Mouse (Mus musculus) embryonic stem cell, embryonic (primary cell): ENCODE data around the gene Snu13.

Experiments
- CTCF ChIA-PET, 4 experiments: fragments of 300-600 bp in 2 of 4; fragments of 350-600 bp in 2 of 4; sonication (Branson Sonifier 250); formaldehyde crosslinking; loops; one replicate each; lab custom pipeline; 2022; ENCODE audit warnings: inconsistent platforms in 2 of 4; lab: Charles Lee
- POLR2A ChIA-PET, 4 experiments: fragments of 300-600 bp in 2 of 4; fragments of 350-600 bp in 2 of 4; sonication (Branson Sonifier 250); formaldehyde crosslinking; loops; one replicate each; lab custom pipeline; 2022; ENCODE audit warnings: antibody characterized with exemption in 4 of 4, inconsistent platforms in 1 of 4; lab: Charles Lee

The Snu13 gene

GRCm38 (mm10) chr15:82047080-82047883, at the start of gene Snu13:
Gene Snu13 (minus strand): TSS chr15:82047598.
- CTCF ChIA-PET: no interaction called here
- POLR2A ChIA-PET: interaction anchor here in 2 of 4 experiments (0.5 to 5.1 kb wide), 29 partner anchors 8 to 753 kb away, joined by 3 to 31 read pairs (median 3); partner anchors contain the start of genes Pmm1 (in 2 of the 2), Csdc2 (in 1 of the 2), Sept3 (in 1 of the 2) and Srebf2 (in 1 of the 2)

DNA sequence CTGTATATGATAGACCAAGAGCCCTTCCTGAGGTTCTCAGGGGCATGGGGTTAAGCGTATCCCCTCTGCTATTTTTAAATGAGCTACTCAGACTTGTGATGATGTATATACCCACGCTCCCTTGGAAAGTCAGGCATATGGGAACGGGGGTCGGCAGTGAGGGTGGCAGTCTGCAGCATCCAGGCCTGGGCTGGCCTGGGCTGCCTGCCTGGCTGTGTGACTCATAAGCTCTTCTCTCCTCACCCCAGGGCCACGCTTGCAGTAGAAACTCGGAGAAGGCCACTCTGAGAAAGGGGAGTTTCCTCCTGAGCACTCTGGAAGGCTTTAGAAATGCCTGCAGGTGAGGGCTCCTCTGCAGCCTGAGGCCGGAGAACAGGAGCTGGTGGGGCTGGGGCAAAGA, 43.7 kb upstream of the Snu13 start:
- CTCF ChIA-PET: no interaction called here
- POLR2A ChIA-PET: interaction anchor here in 1 of 4 experiments (0.9 to 1.4 kb wide), 2 partner anchors 19 to 50 kb away, joined by 4 to 5 read pairs; no protein-coding TSS in a partner anchor

- ChIA-PET CTCF (interaction anchor here in 2 of 4 experiments (1.2 to 1.8 kb wide), 2 partner anchors 10 to 22 kb away, joined by 3 to 7 read pairs; no protein-coding TSS in a partner anchor), POLR2A (no interaction called here)
Measured at GRCm38 (mm10) chr15:82087266-82087665, 39.9 kb upstream of the Snu13 start.

GRCm38 (mm10) chr15:82086131-82086530, 38.7 kb upstream of the Snu13 start:
- CTCF ChIA-PET: interaction anchor here in 3 of 4 experiments (0.6 to 1.9 kb wide), 7 partner anchors 21 to 275 kb away, joined by 3 to 7 read pairs (median 4); no protein-coding TSS in a partner anchor
- POLR2A ChIA-PET: interaction anchor here in 1 of 4 experiments (0.6 to 1.5 kb wide), 2 partner anchors 103 to 122 kb away, joined by 3 read pairs; no protein-coding TSS in a partner anchor

- CTCF ChIA-PET: interaction anchor here in 3 of 4 experiments (0.6 to 1.9 kb wide), 6 partner anchors 16 to 190 kb away, joined by 3 to 7 read pairs (median 4); no protein-coding TSS in a partner anchor
Measured at GRCm38 (mm10) chr15:82085606-82086005, 38.2 kb upstream of the Snu13 start.

DNA sequence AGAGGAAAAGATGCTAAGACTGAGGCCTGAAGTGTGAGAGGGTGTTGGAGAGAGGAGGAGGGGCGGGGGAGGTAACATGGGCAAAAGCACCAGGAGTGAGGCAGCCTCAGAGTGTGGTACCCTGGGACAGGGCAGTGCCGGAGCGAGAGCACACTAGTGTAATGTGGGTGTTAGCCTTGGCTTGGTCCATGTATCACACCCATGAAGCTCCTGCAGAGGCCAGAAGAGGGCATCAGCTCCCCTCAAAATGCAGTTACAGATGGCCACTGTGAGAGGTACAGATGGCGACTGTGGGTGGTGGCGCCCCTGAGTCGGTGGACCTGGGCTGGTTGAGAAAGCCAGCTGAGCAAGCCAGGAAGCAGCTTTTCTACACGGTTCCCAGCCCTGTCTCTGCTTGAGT, 33.8 kb upstream of the Snu13 start:
- ChIA-PET POLR2A (interaction anchor here in 2 of 4 experiments (1.2 to 1.3 kb wide), 2 partner anchors 39 to 165 kb away, joined by 3 to 4 read pairs; no protein-coding TSS in a partner anchor), CTCF (interaction anchor here in 3 of 4 experiments (0.6 to 1.9 kb wide), 9 partner anchors 10 to 190 kb away, joined by 3 to 7 read pairs (median 3); no protein-coding TSS in a partner anchor)

More at GRCm38 (mm10) chr15:82085606-82086005, 38.2 kb upstream of the Snu13 start:
- POLR2A ChIA-PET: interaction anchor here in 2 of 4 experiments (0.7 to 1.5 kb wide), 2 partner anchors 21 to 122 kb away, joined by 3 to 8 read pairs; no protein-coding TSS in a partner anchor

- ChIA-PET CTCF (interaction anchor here in 3 of 4 experiments (0.6 to 1.9 kb wide), 6 partner anchors 15 to 157 kb away, joined by 3 to 6 read pairs (median 3); partner anchors contain the start of gene Csdc2 (in 1 of the 3)), POLR2A (interaction anchor here in 3 of 4 experiments (0.7 to 1.3 kb wide), 3 partner anchors 120 to 915 kb away, joined by 3 to 8 read pairs (median 4); no protein-coding TSS in a partner anchor)
Measured at GRCm38 (mm10) chr15:82079883-82080282, 32.5 kb upstream of the Snu13 start.

DNA sequence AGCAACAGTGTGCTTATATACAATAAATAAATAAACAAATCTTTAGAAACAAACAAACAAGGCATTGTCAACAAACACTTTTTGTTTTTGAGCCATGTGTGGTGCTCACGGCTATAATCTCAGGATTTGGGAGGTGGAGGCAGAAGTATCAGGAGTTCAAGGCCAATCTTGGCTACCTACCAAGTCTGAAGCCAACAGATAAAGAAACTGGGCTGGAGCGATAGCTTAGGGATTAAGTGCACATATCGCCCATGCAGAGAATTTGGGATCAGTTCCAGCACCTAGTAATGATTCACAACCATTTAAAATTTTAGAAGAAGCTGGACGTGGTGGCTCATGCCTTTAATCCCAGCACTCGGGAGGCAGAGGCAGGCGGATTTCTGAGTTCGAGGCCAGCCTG, 26.1 kb upstream of the Snu13 start:
- CTCF ChIA-PET: interaction anchor here in 1 of 4 experiments (0.6 kb wide), 2 partner anchors 142 to 929 kb away, joined by 5 to 8 read pairs; no protein-coding TSS in a partner anchor
- POLR2A ChIA-PET: no interaction called here

- ChIA-PET CTCF (interaction anchor here in 2 of 4 experiments (0.7 to 1.3 kb wide), 2 partner anchors 9 to 851 kb away, joined by 4 to 6 read pairs; no protein-coding TSS in a partner anchor), POLR2A (interaction anchor here in 3 of 4 experiments (0.7 to 1.2 kb wide), 7 partner anchors 19 to 1369 kb away, joined by 3 to 7 read pairs (median 4); no protein-coding TSS in a partner anchor)
Measured at GRCm38 (mm10) chr15:82071816-82072469, 24.5 kb upstream of the Snu13 start.

DNA sequence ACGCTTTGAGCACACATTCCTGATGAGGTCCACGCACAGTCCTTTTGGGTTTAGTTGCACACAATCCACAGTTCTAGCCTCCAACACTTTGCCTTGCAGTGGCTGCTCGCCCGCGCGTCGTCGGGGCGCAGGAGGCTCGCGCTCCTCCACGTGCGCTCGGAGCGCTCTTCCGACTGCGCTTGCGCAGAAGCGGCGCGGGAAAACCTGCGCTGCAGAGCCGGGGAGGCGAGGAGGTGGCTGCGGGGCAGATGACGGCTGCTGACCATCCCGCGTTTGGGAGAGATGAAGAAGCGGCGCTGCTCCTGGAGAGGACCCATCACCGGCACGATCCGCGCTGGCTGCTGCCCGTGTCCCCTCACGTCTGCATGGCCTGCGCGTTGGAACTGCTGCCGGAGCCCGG, 22.5 kb upstream of the Snu13 start, which contains the start of gene Mei1:
Gene Mei1, plus strand, starts transcription at position 99 of the 400 bp plus-strand sequence.
- ChIA-PET POLR2A (interaction anchor here in 3 of 4 experiments (0.6 to 1.2 kb wide), 4 partner anchors 24 to 361 kb away, joined by 3 to 7 read pairs (median 3); partner anchors contain the start of gene Ccdc134 (in 1 of the 3)), CTCF (interaction anchor here in 2 of 4 experiments (0.6 to 0.9 kb wide), 2 partner anchors 148 to 151 kb away, joined by 3 to 4 read pairs; no protein-coding TSS in a partner anchor)

DNA sequence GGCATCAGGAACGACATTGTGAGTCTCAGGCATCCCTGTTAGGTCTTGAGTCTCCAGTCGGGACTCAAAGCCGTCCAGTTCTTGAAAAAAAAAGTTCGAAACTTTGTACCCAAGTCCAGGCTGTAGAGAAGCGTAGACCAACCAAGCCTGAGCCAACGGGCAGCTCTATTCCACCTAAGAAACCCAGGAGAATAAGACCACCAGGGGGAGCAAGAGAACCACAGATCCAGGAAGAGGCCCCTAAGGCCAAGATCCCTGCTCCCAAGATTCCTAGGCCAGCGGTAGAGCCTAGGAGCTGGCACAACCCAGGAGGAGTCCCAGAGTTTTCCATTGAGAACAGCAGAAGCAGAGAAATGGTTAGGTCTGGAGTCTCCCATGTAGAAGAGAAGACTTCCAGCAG, 18.1 kb upstream of the Snu13 start:
- ChIA-PET CTCF (interaction anchor here (0.5 to 2.3 kb wide), 97 partner anchors 9 to 1699 kb away, joined by 3 to 36 read pairs (median 4); partner anchors contain the start of genes Ccdc134 (in 3 of the 4), Srebf2 (in 2 of the 4), Csdc2 (in 1 of the 4) and Polr3h (in 1 of the 4)), POLR2A (interaction anchor here in 3 of 4 experiments (0.6 to 1.9 kb wide), 25 partner anchors 9 to 278 kb away, joined by 3 to 9 read pairs (median 4); partner anchors contain the start of genes Srebf2 (in 2 of the 3), 1500009C09Rik (in 1 of the 3), Pmm1 (in 1 of the 3) and Polr3h (in 1 of the 3))

DNA sequence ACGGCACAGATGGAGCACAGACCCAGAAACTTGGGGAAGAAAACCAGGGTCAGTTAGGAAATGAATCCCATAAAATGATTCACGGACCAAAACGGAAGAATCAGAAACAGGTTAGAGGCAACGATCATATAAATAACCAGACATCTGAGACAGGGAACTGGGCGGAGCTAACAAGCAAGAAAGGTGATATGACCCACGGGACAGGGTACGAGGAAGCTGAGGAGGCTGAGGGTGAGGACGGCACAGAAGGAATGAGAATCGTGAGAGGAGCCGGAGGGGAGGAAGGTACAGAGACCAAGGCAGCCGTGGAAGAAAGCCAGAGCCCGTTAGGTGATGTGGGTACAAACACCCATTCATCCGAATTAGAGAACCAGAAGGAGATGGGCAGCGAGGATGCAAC, 16.5 kb upstream of the Snu13 start:
- POLR2A ChIA-PET: interaction anchor here in 3 of 4 experiments (0.5 to 1.8 kb wide), 5 partner anchors 12 to 182 kb away, joined by 3 to 8 read pairs (median 4); no protein-coding TSS in a partner anchor
- CTCF ChIA-PET: interaction anchor here in 3 of 4 experiments (0.6 to 2.1 kb wide), 6 partner anchors 38 to 1468 kb away, joined by 3 to 10 read pairs (median 4); no protein-coding TSS in a partner anchor

DNA sequence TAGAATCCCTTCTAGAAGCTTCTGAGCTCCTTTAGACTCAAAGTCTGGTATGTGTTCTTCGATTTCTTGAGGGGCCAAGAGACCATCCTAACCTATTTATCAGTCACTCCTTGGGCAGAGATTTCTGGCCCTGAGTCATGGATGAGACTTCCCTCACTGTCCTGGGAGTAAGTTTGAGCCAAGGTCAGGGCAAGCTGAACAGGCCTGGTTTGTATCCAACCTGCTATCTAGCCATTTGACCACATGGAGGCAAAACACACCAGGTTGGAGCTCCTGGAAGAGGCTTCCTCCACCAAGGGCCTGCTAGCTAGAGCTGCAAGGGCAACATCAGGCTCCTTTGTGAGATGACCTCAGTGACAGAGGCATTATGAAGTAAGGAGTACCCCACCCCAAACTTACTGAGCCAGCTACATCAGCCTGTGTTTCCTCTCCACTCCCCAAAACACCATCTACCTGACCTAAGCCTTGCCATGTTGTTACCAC, 11.4 kb upstream of the Snu13 start, which contains the start of gene 4930407I10Rik:
Gene 4930407I10Rik, plus strand, starts transcription at position 433 of the 483 bp plus-strand sequence.
- CTCF ChIA-PET: interaction anchor here in 2 of 4 experiments (0.5 to 0.7 kb wide), 3 partner anchors 150 to 277 kb away, joined by 3 to 5 read pairs (median 4); no protein-coding TSS in a partner anchor
- POLR2A ChIA-PET: interaction anchor here in 2 of 4 experiments (0.6 to 1.2 kb wide), 5 partner anchors 11 to 200 kb away, joined by 3 to 5 read pairs (median 4); no protein-coding TSS in a partner anchor

DNA sequence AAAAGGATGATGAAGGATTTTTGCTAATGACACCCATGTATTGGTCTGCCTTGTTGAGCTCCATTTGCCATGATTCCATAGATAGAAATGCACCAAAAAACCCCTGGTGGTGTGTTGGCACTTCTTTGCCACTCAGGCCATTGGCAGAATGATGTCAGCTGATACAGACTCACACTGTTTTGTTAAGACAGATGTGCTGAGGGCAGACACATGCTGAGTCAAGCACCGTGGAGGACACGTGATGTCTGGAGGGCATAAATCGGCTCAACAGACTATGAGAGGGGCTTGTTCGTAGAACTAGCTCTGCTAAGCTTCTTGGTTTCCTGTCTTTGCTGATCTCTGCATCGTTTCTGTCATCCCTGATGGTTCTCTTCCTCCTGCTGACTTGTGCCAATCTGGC, 5.1 kb upstream of the Snu13 start:
- POLR2A ChIA-PET: interaction anchor here in 2 of 4 experiments (0.8 to 1.4 kb wide), 3 partner anchors 12 to 194 kb away, joined by 3 to 5 read pairs (median 4); no protein-coding TSS in a partner anchor
- CTCF ChIA-PET: interaction anchor here in 2 of 4 experiments (0.6 to 1.4 kb wide), 3 partner anchors 8 to 318 kb away, joined by 3 to 4 read pairs (median 4); no protein-coding TSS in a partner anchor

DNA sequence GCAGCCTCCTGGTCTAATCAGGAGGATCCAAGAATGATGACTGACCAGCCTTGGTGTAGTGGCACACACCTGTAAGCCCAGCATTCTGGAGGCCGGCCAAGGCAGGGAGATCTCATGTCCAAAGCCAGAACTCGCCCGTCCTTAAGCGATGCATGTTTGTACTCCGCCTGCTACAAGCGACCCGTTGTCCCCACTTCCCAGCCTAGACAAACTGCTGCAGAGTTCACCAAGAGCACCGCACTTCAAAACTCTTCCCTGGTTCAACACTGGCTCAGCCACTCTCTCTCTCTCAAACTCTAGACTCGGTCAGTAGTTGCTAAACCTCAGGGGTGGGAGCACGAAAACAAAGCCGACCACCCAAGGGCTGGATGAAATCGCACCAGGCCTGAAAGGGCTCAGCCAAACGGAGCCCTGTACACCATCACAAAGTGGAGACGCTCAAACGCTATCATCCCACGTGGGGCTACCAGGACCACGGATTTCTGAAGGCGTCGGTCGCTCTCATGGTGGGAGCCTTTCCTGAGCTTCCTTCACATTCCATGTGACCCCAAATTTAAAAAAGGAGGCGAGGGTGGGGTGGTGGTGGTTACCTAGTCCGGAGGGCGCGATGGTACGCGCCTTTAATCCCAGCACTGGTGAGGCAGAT, 1.0 kb downstream of the Snu13 start:
- POLR2A ChIA-PET: interaction anchor here in 3 of 4 experiments (0.5 to 5.1 kb wide), 25 partner anchors 11 to 293 kb away, joined by 3 to 31 read pairs (median 4); partner anchors contain the start of genes Pmm1 (in 2 of the 3), Srebf2 (in 2 of the 3), Csdc2 (in 1 of the 3) and Naga (in 1 of the 3)
- CTCF ChIA-PET: no interaction called here
